Mouse (Mus musculus) kidney, embryonic 14.5 days (tissue): ENCODE data around the gene Ahdc1. TPM values are rescaled to one million over a fixed set of nuclear protein-coding genes. Genes with fewer than 3 reads are reported as not detected.

ENCODE experiments used
- ATAC-seq: fragments of 200-750 bp; cut with Nextera tagmentation; 2 replicates; pipeline ENCODE4 v1.8.0; 2017; ENCODE audit warnings: moderate number of reproducible peaks, mild to moderate bottlenecking, moderate TSS enrichment, moderate library complexity; ENCODE audit not compliant: low FRiP score, low TSS enrichment
- H3K27ac ChIP-seq: fragments of 300-500 bp; sonication (generic); 2 replicates; pipeline ENCODE4 v1.5.1; 2014; ENCODE audit warnings: low read depth, mild to moderate bottlenecking, low read length, moderate library complexity, mixed read lengths
- H3K27me3 ChIP-seq: fragments of 300-500 bp; sonication (generic); 2 replicates; pipeline ENCODE4 v1.6.1; 2014; ENCODE audit warnings: mild to moderate bottlenecking, low read length; ENCODE audit not compliant: control insufficient read depth, insufficient read depth
- H3K36me3 ChIP-seq: fragments of 300-500 bp; sonication (generic); 2 replicates; pipeline ENCODE4 v1.6.1; 2014; ENCODE audit warnings: low read length, mixed read lengths; ENCODE audit not compliant: control insufficient read depth, insufficient read depth
- H3K4me1 ChIP-seq: fragments of 300-500 bp; sonication (generic); 2 replicates; pipeline ENCODE4 v1.6.1; 2014; ENCODE audit warnings: low read length, mixed read lengths; ENCODE audit not compliant: control insufficient read depth, insufficient read depth
- H3K4me2 ChIP-seq: fragments of 300-500 bp; sonication (generic); replicated peaks from 2 replicates; pipeline ENCODE4 v1.6.1; 2014; ENCODE audit warnings: low read depth, mild to moderate bottlenecking, low read length
- H3K4me3 ChIP-seq: fragments of 300-500 bp; sonication (generic); 2 replicates; pipeline ENCODE4 v1.5.1; 2014; ENCODE audit warnings: mild to moderate bottlenecking, low read length
- H3K9ac ChIP-seq: fragments of 300-500 bp; sonication (generic); 2 replicates; pipeline ENCODE4 v1.6.1; 2014; ENCODE audit warnings: low read depth, mild to moderate bottlenecking, low read length, moderate library complexity
- H3K9me3 ChIP-seq: fragments of 300-500 bp; sonication (generic); 2 replicates; pipeline ENCODE4 v1.6.1; 2016; ENCODE audit warnings: low read length; ENCODE audit not compliant: control insufficient read depth
- WGBS: fragments of 180-500 bp; shearing (Covaris S2); extraction: QIAGEN DNeasy Blood & Tissue Kit; methylation state at CpG from one replicate; pipeline ENCODE4 v1.1.7; 2014; 5-methylcytosine and 5-hydroxymethylcytosine counted together
- polyA plus RNA-seq: library from polyadenylated mRNA; unstranded; fragments of >200 nt; fragmentation: Nextera tagmentation; extraction: Ambion mirVana; gene quantifications from 2 replicates; pipeline ENCODE4 v1.2.1, GENCODE M21; 2014

Gene Ahdc1
- polyA plus RNA-seq, 1 experiment from 2014 or later: 12.1 TPM

DNA sequence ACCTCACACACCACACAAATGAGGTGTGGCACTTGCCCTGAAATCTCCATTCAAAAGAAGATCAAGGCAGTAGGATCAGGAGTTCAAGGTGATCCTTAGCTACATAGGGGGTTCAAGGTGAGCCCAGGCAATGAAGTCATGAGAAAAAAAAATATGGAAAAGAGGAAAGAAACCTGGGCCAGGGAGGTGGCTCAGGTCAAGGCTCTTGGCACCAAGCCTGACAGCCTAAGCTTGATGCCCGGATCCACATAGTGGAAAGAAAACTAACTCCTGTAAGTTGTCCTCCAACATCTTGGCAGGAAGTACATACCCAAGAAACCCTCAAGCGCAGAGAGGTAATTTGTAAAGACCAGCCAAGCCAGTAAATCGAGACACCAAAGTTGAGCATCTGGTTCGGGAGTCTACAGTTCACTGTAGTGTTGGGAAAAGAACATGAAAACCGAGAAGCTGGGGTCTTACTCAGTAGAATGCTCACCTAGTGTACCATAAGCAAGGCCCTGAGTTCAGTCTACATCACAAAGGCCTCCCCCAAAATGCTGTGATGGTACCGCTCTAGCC is 71.2 kb downstream of the Ahdc1 start:
- Histone ChIP-seq H3K9me3 (no peaks in the 10 kb centered on the region), H3K4me2 (no peak overlapping the region), H3K36me3 (peaks cover 21% of the 10 kb centered on the region), H3K9ac (no peak overlapping the region), H3K27ac (no peak overlapping the region), H3K4me3 (no peak overlapping the region), H3K27me3 (no peaks in the 10 kb centered on the region), H3K4me1 (peaks cover 40% of the 10 kb centered on the region)
- 57% methylated on average over 6 of the region's 6 CpGs for WGBS
- ATAC-seq: no peak

DNA sequence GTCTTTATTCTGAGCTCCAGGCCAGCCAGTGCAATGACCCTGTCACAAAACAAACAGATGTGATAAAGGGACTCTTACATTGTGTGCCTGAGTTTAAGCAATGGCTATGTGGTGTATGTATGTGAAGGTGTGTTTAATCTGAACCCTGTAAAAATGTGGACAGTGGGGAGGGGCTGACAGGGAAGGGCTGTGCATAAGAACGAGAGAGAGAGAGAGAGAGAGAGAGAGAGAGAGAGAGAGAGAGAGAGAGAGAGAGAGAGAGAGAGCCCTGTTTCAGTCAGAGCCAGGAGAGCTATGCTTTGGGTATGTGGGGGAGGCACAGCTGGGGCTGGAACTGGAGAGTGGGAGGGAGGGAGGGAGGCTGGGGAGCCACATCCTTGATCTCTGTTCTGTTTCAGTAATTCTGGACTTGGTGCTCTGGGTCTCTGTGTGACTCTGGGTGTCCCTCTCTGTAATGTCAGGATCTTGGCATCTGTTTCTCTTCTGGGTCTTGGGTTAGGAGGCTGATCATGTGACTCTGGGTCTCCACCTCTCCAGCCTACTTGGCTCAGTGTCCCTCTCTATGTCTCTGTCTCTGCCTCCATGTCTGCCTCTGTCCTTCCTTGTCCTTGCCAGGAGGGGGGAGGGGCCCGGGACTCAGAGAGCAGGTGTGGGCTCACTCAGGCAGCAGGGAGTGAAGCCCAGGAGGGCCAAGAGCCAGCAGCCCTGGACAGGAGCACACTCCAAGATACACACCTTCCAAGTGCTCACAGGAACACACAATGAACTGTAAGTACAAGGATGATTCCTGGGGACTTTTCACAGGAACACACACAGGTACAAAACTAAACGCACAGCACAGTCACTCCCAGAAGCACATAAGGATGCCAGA is 73.2 kb downstream of the Ahdc1 start:
- ATAC-seq: peak; percentile 78
- peak overlapping the region; percentile 36 for H3K4me3 ChIP-seq

DNA sequence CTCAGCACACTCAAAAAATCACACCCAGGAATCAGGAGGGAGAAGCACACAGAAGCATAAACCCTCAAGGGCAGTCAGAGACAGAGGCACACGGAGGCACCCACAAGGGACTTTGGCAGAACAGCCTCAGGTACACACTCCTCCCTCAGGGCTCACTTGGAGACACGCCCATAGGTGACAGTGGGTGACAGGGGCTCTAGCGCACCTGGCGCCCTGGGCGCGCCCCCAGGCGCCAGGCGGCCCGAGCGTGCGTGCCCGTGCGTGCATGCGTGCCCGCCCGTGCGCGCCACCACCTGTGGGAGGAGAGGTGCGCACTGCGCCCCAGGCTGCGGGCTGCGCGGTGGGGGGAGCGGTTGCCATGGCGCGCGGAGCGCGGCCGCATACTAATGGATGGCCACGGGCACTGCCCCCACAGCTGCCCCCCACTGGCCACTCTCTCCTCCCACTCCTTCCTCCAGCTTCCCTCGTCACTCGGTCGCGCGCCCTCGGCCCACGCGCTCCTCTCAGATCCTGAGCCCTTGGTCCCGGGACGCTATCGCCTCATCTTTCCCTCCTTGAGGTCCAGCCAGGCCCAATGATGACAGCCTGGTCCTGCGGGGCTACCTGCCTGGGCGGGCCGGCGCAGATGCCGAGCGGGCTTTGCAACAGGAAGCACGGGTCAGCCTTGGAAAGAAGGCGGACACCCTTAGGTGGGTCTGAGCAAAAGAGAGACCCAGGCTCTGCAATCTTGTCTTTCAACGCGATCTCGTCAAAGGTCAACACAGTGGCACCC is 74.1 kb downstream of the Ahdc1 start:
- Histone ChIP-seq H3K36me3 (0 out of 2 replicates have a peak, but pooled peaks cover under 1% of the 10 kb centered on the region), H3K4me2 (peak overlapping the region; percentile 80), H3K4me1 (peaks cover 61% of the 10 kb centered on the region), H3K9ac (peak overlapping the region; percentile 52), H3K27me3 (no peaks in the 10 kb centered on the region), H3K27ac (peak overlapping the region; percentile 89), H3K9me3 (no peaks in the 10 kb centered on the region), H3K4me3 (peak overlapping the region; percentile 36)
- peak; percentile 51 for ATAC-seq
- 2% methylated on average over 52 of the region's 53 CpGs for WGBS

More for the DNA sequence above, 73.2 kb downstream of the Ahdc1 start:
- no peaks in the 10 kb centered on the region for H3K9me3 ChIP-seq
- WGBS: 12% methylated on average over 3 of the region's 3 CpGs
- H3K27me3 ChIP-seq: no peaks in the 10 kb centered on the region
- peaks cover 51% of the 10 kb centered on the region for H3K4me1 ChIP-seq
- H3K9ac ChIP-seq: peak overlapping the region; percentile 52
- H3K27ac ChIP-seq: peak overlapping the region; percentile 89
- H3K4me2 ChIP-seq: peak overlapping the region; percentile 80
- 0 out of 2 replicates have a peak, but pooled peaks cover 7% of the 10 kb centered on the region for H3K36me3 ChIP-seq

- Histone ChIP-seq H3K27ac (peak overlapping the region; percentile 89), H3K4me3 (peak overlapping the region; percentile 36), H3K9ac (peak overlapping the region; percentile 52), H3K36me3 (no peaks in the 10 kb centered on the region), H3K9me3 (no peaks in the 10 kb centered on the region), H3K4me1 (peaks cover 67% of the 10 kb centered on the region), H3K27me3 (no peaks in the 10 kb centered on the region), H3K4me2 (peak overlapping the region; percentile 80)
- WGBS: 11% methylated on average over 12 of the region's 12 CpGs
- no peak for ATAC-seq
Measured at GRCm38 (mm10) chr4:133085783-133086342, 74.8 kb downstream of the Ahdc1 start.

- 87% methylated on average over 6 of the region's 6 CpGs for WGBS
- 0 out of 2 replicates have a peak overlapping the region, but pooled peaks have one; percentile 1 for H3K4me2 ChIP-seq
- H3K27me3 ChIP-seq: no peaks in the 10 kb centered on the region
- no peak overlapping the region for H3K4me3 ChIP-seq
- H3K27ac ChIP-seq: peak overlapping the region; percentile 80; the same call in 1 of the 2 replicates
- peak overlapping the region; percentile 25; the same call in 1 of the 2 replicates for H3K9ac ChIP-seq
- no peaks in the 10 kb centered on the region for H3K36me3 ChIP-seq
- ATAC-seq: no peak
- peaks cover 78% of the 10 kb centered on the region for H3K4me1 ChIP-seq
- no peaks in the 10 kb centered on the region for H3K9me3 ChIP-seq
Measured at GRCm38 (mm10) chr4:133087177-133087714, 76.2 kb downstream of the Ahdc1 start.

- Histone ChIP-seq H3K4me3 (no peak overlapping the region), H3K27me3 (no peaks in the 10 kb centered on the region), H3K4me2 (0 out of 2 replicates have a peak overlapping the region, but pooled peaks have one; percentile 1), H3K9me3 (no peaks in the 10 kb centered on the region), H3K4me1 (peaks cover 82% of the 10 kb centered on the region), H3K27ac (peak overlapping the region; percentile 80; the same call in 1 of the 2 replicates), H3K36me3 (no peaks in the 10 kb centered on the region), H3K9ac (peak overlapping the region; percentile 25; the same call in 1 of the 2 replicates)
- no peak for ATAC-seq
- WGBS: 19% methylated on average over 8 of the region's 8 CpGs
Measured at GRCm38 (mm10) chr4:133087835-133088234, 76.8 kb downstream of the Ahdc1 start.

GRCm38 (mm10) chr4:133089319-133089718 is 78.3 kb downstream of the Ahdc1 start:
- H3K9me3 ChIP-seq: no peaks in the 10 kb centered on the region
- H3K9ac ChIP-seq: no peak overlapping the region
- 75% methylated on average over 9 of the region's 9 CpGs for WGBS
- H3K4me1 ChIP-seq: peaks cover 87% of the 10 kb centered on the region
- no peaks in the 10 kb centered on the region for H3K36me3 ChIP-seq
- no peak for ATAC-seq
- no peak overlapping the region for H3K4me2 ChIP-seq
- H3K4me3 ChIP-seq: no peak overlapping the region
- no peaks in the 10 kb centered on the region for H3K27me3 ChIP-seq
- H3K27ac ChIP-seq: no peak overlapping the region

DNA sequence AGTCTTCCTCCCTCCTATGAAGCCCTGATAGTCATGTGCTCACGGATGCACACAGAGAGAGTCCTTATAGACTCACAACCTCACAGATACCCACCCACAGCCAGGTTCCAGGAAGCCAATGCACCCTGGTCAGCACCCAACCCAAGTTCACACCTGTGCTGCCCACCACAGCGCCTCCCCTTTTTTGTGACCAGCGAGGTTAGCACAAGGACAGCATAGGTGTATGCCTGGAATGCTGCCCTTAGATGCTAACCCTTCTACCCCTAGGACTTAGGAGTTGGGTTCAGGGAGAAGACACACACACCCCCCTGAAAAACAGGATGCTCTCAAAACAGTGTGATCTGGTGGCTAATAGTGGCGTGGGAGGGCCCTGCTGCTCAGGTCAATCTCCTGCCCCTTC is 78.7 kb downstream of the Ahdc1 start:
- Histone ChIP-seq H3K36me3 (no peaks in the 10 kb centered on the region), H3K27me3 (no peaks in the 10 kb centered on the region), H3K27ac (peak overlapping the region; percentile 86), H3K9ac (peak overlapping the region; percentile 45), H3K4me3 (no peak overlapping the region), H3K4me2 (no peak overlapping the region), H3K9me3 (no peaks in the 10 kb centered on the region), H3K4me1 (peaks cover 87% of the 10 kb centered on the region)
- WGBS: 72% methylated on average over 4 of the region's 4 CpGs
- no peak for ATAC-seq
